Mouse (Mus musculus) forebrain, embryonic 10.5 days (tissue): Measurements from ENCODE around the gene Stim1. TPM values are rescaled to one million over a fixed set of nuclear protein-coding genes. Genes with fewer than 3 reads are reported as not detected.

ENCODE experiments used
- DNase-seq: peaks from one replicate; pipeline ENCODE4 v3.0.0-alpha.2; 2017; ENCODE audit warnings: low spot score; ENCODE audit errors: extremely low spot score
- H3K27ac ChIP-seq: fragments of 300-500 bp; sonication (generic); 2 replicates; pipeline ENCODE4 v1.5.1; 2016; ENCODE audit warnings: mild to moderate bottlenecking
- H3K27me3 ChIP-seq: fragments of 300-500 bp; sonication (generic); 2 replicates; pipeline ENCODE4 v1.6.1; 2016; ENCODE audit warnings: mild to moderate bottlenecking; ENCODE audit not compliant: poor library complexity, severe bottlenecking
- H3K36me3 ChIP-seq: fragments of 300-500 bp; sonication (generic); replicated peaks from 2 replicates; pipeline ENCODE4 v1.6.1; 2016; ENCODE audit warnings: mild to moderate bottlenecking, moderate library complexity
- H3K4me1 ChIP-seq: fragments of 300-500 bp; sonication (generic); 2 replicates; pipeline ENCODE4 v1.6.1; 2016
- H3K4me3 ChIP-seq: fragments of 300-500 bp; sonication (generic); 2 replicates; pipeline ENCODE4 v1.5.1; 2016; ENCODE audit warnings: mild to moderate bottlenecking, moderate library complexity
- H3K9me3 ChIP-seq: fragments of 300-500 bp; sonication (generic); 2 replicates; pipeline ENCODE4 v1.6.1; 2016; ENCODE audit warnings: mild to moderate bottlenecking, moderate library complexity
- WGBS: fragments of 180-500 bp; shearing (Covaris S2); methylation state at CpG from one replicate; pipeline ENCODE4 v1.1.7; 2016; 5-methylcytosine and 5-hydroxymethylcytosine counted together
- polyA plus RNA-seq: library from polyadenylated mRNA; unstranded; fragments of >200 nt; fragmentation: Nextera tagmentation; extraction: Ambion mirVana; gene quantifications from 2 replicates; pipeline ENCODE4 v1.2.1, GENCODE M21; 2016

The Stim1 gene
- polyA plus RNA-seq, 1 experiment from 2014 or later = 11.7 TPM

DNA sequence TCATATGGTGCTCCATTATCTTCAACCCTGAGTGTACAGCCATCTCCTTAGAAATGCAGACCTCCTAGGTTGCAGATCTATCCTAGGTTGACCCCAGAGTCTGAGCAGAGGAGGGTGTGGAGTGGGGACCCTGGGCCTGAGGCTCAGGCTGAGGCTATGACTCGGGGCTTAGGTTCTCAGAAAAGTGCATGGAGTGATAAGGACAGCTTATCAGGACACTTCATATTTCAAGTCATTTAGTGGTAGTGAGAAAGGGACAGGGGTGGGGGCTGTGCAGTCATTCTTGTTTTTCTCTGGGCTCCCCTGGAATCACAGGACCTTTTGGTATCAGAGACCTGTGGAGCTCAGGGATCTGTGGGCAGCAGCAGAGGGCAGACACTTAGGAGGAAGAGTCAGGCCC, 218.5 kb downstream of the Stim1 start:
- Histone ChIP-seq H3K27me3 (no peaks in the 10 kb centered on the region), H3K9me3 (no peaks in the 10 kb centered on the region)

More for the DNA sequence above, 218.5 kb downstream of the Stim1 start:
- DNase-seq = no peak
- Histone ChIP-seq H3K4me3 (no peak overlapping the region), H3K27ac (no peak overlapping the region), H3K4me1 (no peaks in the 10 kb centered on the region), H3K36me3 (no peaks in the 10 kb centered on the region)
- 73% methylated on average over 1 of the region's 1 CpGs for WGBS

Other genes with a start within 250 kb of the Stim1 start
- 3.9 TPM in 2 replicates for gene Il18bp, start 249.1 kb upstream of the Stim1 start, polyA plus RNA-seq
- 31.1 and 34.2 TPM in 2 replicates for gene Rnf121, start 202.3 kb upstream of the Stim1 start, polyA plus RNA-seq
- gene Xndc1, start 202.3 kb upstream of the Stim1 start, polyA plus RNA-seq = 48.6 and 50.7 TPM in 2 replicates
- 1.9 TPM in 2 replicates for gene Xntrpc, start 202.1 kb upstream of the Stim1 start, polyA plus RNA-seq
- gene Trpc2, start 184.7 kb upstream of the Stim1 start, polyA plus RNA-seq = not detected in 2 replicates
- 0.57 and 1.3 TPM in 2 replicates for gene Art1, start 166.1 kb upstream of the Stim1 start, polyA plus RNA-seq
- 2.9 and 3.2 TPM in 2 replicates for gene Art5, start 158.3 kb upstream of the Stim1 start, polyA plus RNA-seq
- not detected in 2 replicates for gene Chrna10, start 151.0 kb upstream of the Stim1 start, polyA plus RNA-seq
- 45.9 and 48.7 TPM in 2 replicates for gene Nup98, start 57.6 kb upstream of the Stim1 start, polyA plus RNA-seq
- 54.7 and 55.0 TPM in 2 replicates for gene Pgap2, start 57.6 kb upstream of the Stim1 start, polyA plus RNA-seq
- gene Rhog, start 11.8 kb upstream of the Stim1 start, polyA plus RNA-seq = 37.9 and 39.2 TPM in 2 replicates
- 296 and 311 TPM in 2 replicates for gene Rrm1, start 173.9 kb downstream of the Stim1 start, polyA plus RNA-seq
- gene Olfr543, start 213.9 kb downstream of the Stim1 start, polyA plus RNA-seq = 0.19 and 0.55 TPM in 2 replicates
- 0.06 and 0.14 TPM in 2 replicates for gene Olfr544, start 220.5 kb downstream of the Stim1 start, polyA plus RNA-seq
- gene Olfr545, start 231.8 kb downstream of the Stim1 start, polyA plus RNA-seq = 0.05 and 0.17 TPM in 2 replicates